Mouse (Mus musculus) limb, embryonic 14.5 days (tissue): ENCODE data around the gene Klhl8. TPM values are rescaled to one million over a fixed set of nuclear protein-coding genes. Genes with fewer than 3 reads are reported as not detected.
"Not testable (repeated sequence)": the region's sequence is repeated elsewhere in the genome, so short reads cannot be mapped to it uniquely, and the experiment has no call there.

Experiments used
- ATAC-seq: fragments of 200-750 bp; cut with Nextera tagmentation; 2 replicates; pipeline ENCODE4 v1.8.0; 2017; ENCODE audit warnings: low read depth, moderate number of reproducible peaks, moderate TSS enrichment; ENCODE audit not compliant: low FRiP score
- DNase-seq: peaks from one replicate; pipeline ENCODE4 v3.0.0-alpha.2; 2015; ENCODE audit warnings: low spot score
- H3K27ac ChIP-seq: fragments of 300-500 bp; sonication (generic); replicated peaks from 2 replicates; pipeline ENCODE4 v1.5.1; 2014; ENCODE audit warnings: low read depth, mild to moderate bottlenecking, low read length, moderate library complexity, mixed read lengths
- H3K27me3 ChIP-seq: fragments of 300-500 bp; sonication (generic); 2 replicates; pipeline ENCODE4 v1.6.1; 2014; ENCODE audit warnings: low read length, mixed read lengths; ENCODE audit not compliant: control insufficient read depth, insufficient read depth
- H3K36me3 ChIP-seq: fragments of 300-500 bp; sonication (generic); 2 replicates; pipeline ENCODE4 v1.6.1; 2014; ENCODE audit warnings: mild to moderate bottlenecking, low read length, moderate library complexity, mixed read lengths; ENCODE audit not compliant: control insufficient read depth, insufficient read depth
- H3K4me1 ChIP-seq: fragments of 300-500 bp; sonication (generic); 2 replicates; pipeline ENCODE4 v1.6.1; 2014; ENCODE audit warnings: antibody characterized with exemption, low read length, mixed read lengths; ENCODE audit not compliant: control insufficient read depth, insufficient read depth
- H3K4me2 ChIP-seq: fragments of 300-500 bp; sonication (generic); replicated peaks from 2 replicates; pipeline ENCODE4 v1.6.1; 2014; ENCODE audit warnings: low read depth, mild to moderate bottlenecking, low read length, moderate library complexity; ENCODE audit not compliant: severe bottlenecking
- H3K4me3 ChIP-seq: fragments of 300-500 bp; sonication (generic); replicated peaks from 2 replicates; pipeline ENCODE4 v1.5.1; 2014; ENCODE audit warnings: low read length
- H3K9ac ChIP-seq: fragments of 300-500 bp; sonication (generic); 2 replicates; pipeline ENCODE4 v1.6.1; 2014; ENCODE audit warnings: mild to moderate bottlenecking, low read depth, low read length, moderate library complexity; ENCODE audit not compliant: severe bottlenecking
- H3K9me3 ChIP-seq: fragments of 300-500 bp; sonication (generic); 2 replicates; pipeline ENCODE4 v1.6.1; 2016; ENCODE audit warnings: low read length; ENCODE audit not compliant: control insufficient read depth
- POLR2A ChIP-seq: fragments of 200-500 bp; IDR thresholded peaks from 2 replicates; pipeline ENCODE4 v1.8.0; 2012; ENCODE audit warnings: inconsistent platforms, mild to moderate bottlenecking, moderate library complexity, borderline replicate concordance; ENCODE audit not compliant: insufficient read depth, insufficient read length; ENCODE audit errors: extremely low read depth
- WGBS: fragments of 180-500 bp; shearing (Covaris S2); extraction: QIAGEN DNeasy Blood & Tissue Kit; methylation state at CpG from one replicate; pipeline ENCODE4 v1.1.7; 2014; 5-methylcytosine and 5-hydroxymethylcytosine counted together
- polyA plus RNA-seq, 2 experiments: library from polyadenylated mRNA; depleted of rRNA in 1 of 2; stranded (reverse) in 1 of 2; unstranded in 1 of 2; fragments of >200 nt; fragmentation: Nextera tagmentation in 1 of 2; extraction: Ambion mirVana in 1 of 2; gene quantifications; 2 replicates each; pipeline versions ENCODE4 v1.2.1 to v1.2.3; 2012 to 2014

Klhl8 gene
- polyA plus RNA-seq, 2 experiments: 11.7 to 14.8 TPM

- ATAC-seq (no peak), DNase-seq (no peak)
- no peaks in the 10 kb centered on the region for H3K27me3 ChIP-seq
- peaks cover 10% of the 10 kb centered on the region; the same call in 1 of the 2 replicates for H3K4me1 ChIP-seq
- WGBS: 47% methylated on average over 1 of the region's 1 CpGs
- H3K4me2 ChIP-seq: no peak overlapping the region
- H3K27ac ChIP-seq: no peak overlapping the region
- H3K9me3 ChIP-seq: no peaks in the 10 kb centered on the region
- no peak for TF ChIP-seq POLR2A
- no peak overlapping the region for H3K9ac ChIP-seq
- H3K36me3 ChIP-seq: no peaks in the 10 kb centered on the region
- H3K4me3 ChIP-seq: no peak overlapping the region
Observed at GRCm38 (mm10) chr5:103939856-103940255, 28.8 kb upstream of the Klhl8 start.

- DNase-seq (no peak), ATAC-seq (no peak)
- Histone ChIP-seq H3K36me3 (no peaks in the 10 kb centered on the region), H3K27ac (no peak overlapping the region), H3K9me3 (no peaks in the 10 kb centered on the region), H3K27me3 (no peaks in the 10 kb centered on the region), H3K4me1 (peaks cover 10% of the 10 kb centered on the region; the same call in 1 of the 2 replicates), H3K9ac (no peak overlapping the region), H3K4me3 (no peak overlapping the region), H3K4me2 (no peak overlapping the region)
- 64% methylated on average over 7 of the region's 7 CpGs for WGBS
- no peak for TF ChIP-seq POLR2A
Observed at GRCm38 (mm10) chr5:103939350-103939652, 28.2 kb upstream of the Klhl8 start.

- DNase-seq (peak; percentile 24), ATAC-seq (no peak)
- Histone ChIP-seq H3K4me3 (no peak overlapping the region), H3K9ac (no peak overlapping the region), H3K36me3 (no peaks in the 10 kb centered on the region), H3K27me3 (no peaks in the 10 kb centered on the region), H3K4me2 (no peak overlapping the region), H3K4me1 (peaks cover 8% of the 10 kb centered on the region; the same call in 1 of the 2 replicates), H3K9me3 (no peaks in the 10 kb centered on the region), H3K27ac (no peak overlapping the region)
- no peak for TF ChIP-seq POLR2A
- WGBS: 29% methylated on average over 11 of the region's 11 CpGs
Observed at GRCm38 (mm10) chr5:103938547-103939349, 27.7 kb upstream of the Klhl8 start.

GRCm38 (mm10) chr5:103936906-103937589 is 26.0 kb upstream of the Klhl8 start:
- Histone ChIP-seq H3K27ac (no peak overlapping the region), H3K9ac (no peak overlapping the region), H3K4me2 (no peak overlapping the region), H3K4me1 (peaks cover 8% of the 10 kb centered on the region; the same call in 1 of the 2 replicates), H3K9me3 (no peaks in the 10 kb centered on the region), H3K4me3 (no peak overlapping the region), H3K27me3 (no peaks in the 10 kb centered on the region), H3K36me3 (no peaks in the 10 kb centered on the region)
- ATAC-seq (no peak), DNase-seq (peak; percentile 19)
- 48% methylated on average over 14 of the region's 14 CpGs for WGBS
- no peak for TF ChIP-seq POLR2A

GRCm38 (mm10) chr5:103931924-103932323 is 20.9 kb upstream of the Klhl8 start:
- peaks cover 16% of the 10 kb centered on the region for H3K4me1 ChIP-seq
- not testable (repeated sequence) for H3K36me3 ChIP-seq, H3K4me3 ChIP-seq, H3K27me3 ChIP-seq, ATAC-seq, H3K9ac ChIP-seq, H3K9me3 ChIP-seq, H3K4me2 ChIP-seq, H3K27ac ChIP-seq, DNase-seq
